In genomic region chr8:80572417-80573061, GRCm38 (mm10) we compare ENCODE assay signal across 26 mouse cellular contexts. TPM values are rescaled to one million over a fixed set of nuclear protein-coding genes. Genes with fewer than 3 reads are reported as not detected.
DNase-seq lines count a peak whose midpoint lies in the region; ATAC-seq and TF ChIP-seq lines count a peak whose summit lies in the region.
"Had no signal": no experiment of that assay in that cellular context is flagged by ENCODE, and none has a peak within 500 bp of the region (broad histone marks: within the 10 kb centered on the region; RNA-seq: fewer than 3 reads in every experiment).

No protein-coding gene starts in this region.

- no peaks in the 10 kb centered on the region for H3K9me3 ChIP-seq in forebrain, embryonic 15.5 days
- H3K9me3 ChIP-seq in forebrain, embryonic 12.5 days: no peaks in the 10 kb centered on the region
- H3K9me3 ChIP-seq in kidney, postnatal 0 days (replicated peaks; ENCODE audit: low read length): no peaks in the 10 kb centered on the region
- no peaks in the 10 kb centered on the region for H3K9me3 ChIP-seq in kidney, embryonic 14.5 days (ENCODE audit: control insufficient read depth, low read length)
- H3K9me3 ChIP-seq in hindbrain, postnatal 0 days (ENCODE audit: low read length): no peaks in the 10 kb centered on the region
- H3K9me3 ChIP-seq: heart, embryonic 15.5 days; liver, embryonic 13.5 days; midbrain, embryonic 13.5 days had no signal

- no peak overlapping the region for H3K9ac ChIP-seq in forebrain, embryonic 15.5 days (replicated peaks)
- H3K9ac ChIP-seq in forebrain, embryonic 12.5 days: no peak overlapping the region
- no peak overlapping the region for H3K9ac ChIP-seq in kidney, postnatal 0 days (ENCODE audit: low read depth, low read length)
- H3K9ac ChIP-seq in kidney, embryonic 14.5 days (ENCODE audit: low read depth, low read length): no peak overlapping the region
- no peak overlapping the region for H3K9ac ChIP-seq in hindbrain, postnatal 0 days (replicated peaks; ENCODE audit: low read length)
- H3K9ac ChIP-seq: heart, embryonic 15.5 days; liver, embryonic 13.5 days; midbrain, embryonic 13.5 days had no signal

- intact Hi-C loops in left cerebral cortex, postnatal 36 days (cut with DNase I): no loop called here

- H3K36me3 ChIP-seq in forebrain, embryonic 15.5 days: no peaks in the 10 kb centered on the region
- H3K36me3 ChIP-seq in forebrain, embryonic 12.5 days (replicated peaks): no peaks in the 10 kb centered on the region
- H3K36me3 ChIP-seq in kidney, postnatal 0 days (ENCODE audit: insufficient read depth, low read length): no peaks in the 10 kb centered on the region
- no peaks in the 10 kb centered on the region for H3K36me3 ChIP-seq in kidney, embryonic 14.5 days (ENCODE audit: control insufficient read depth, insufficient read depth, low read length)
- H3K36me3 ChIP-seq in hindbrain, postnatal 0 days (ENCODE audit: insufficient read depth, low read length): no peaks in the 10 kb centered on the region
- H3K36me3 ChIP-seq: heart, embryonic 15.5 days; liver, embryonic 13.5 days; midbrain, embryonic 13.5 days had no signal

- no peak overlapping the region for H3K27ac ChIP-seq in forebrain, embryonic 15.5 days (replicated peaks)
- no peak overlapping the region for H3K27ac ChIP-seq in forebrain, embryonic 12.5 days
- no peak overlapping the region for H3K27ac ChIP-seq in kidney, postnatal 0 days
- H3K27ac ChIP-seq in kidney, embryonic 14.5 days (ENCODE audit: low read depth, low read length): no peak overlapping the region
- H3K27ac ChIP-seq in hindbrain, postnatal 0 days: no peak overlapping the region
- H3K27ac ChIP-seq: heart, embryonic 15.5 days; layer of hippocampus, adult 2 months; liver, embryonic 13.5 days; midbrain, embryonic 13.5 days had no signal

- 0 out of 2 replicates have a peak, but pooled peaks have one; percentile 46 for ATAC-seq in forebrain, embryonic 15.5 days (replicated peaks)
- no peak for ATAC-seq in forebrain, embryonic 12.5 days (ENCODE audit: low FRiP score)
- ATAC-seq in kidney, postnatal 0 days (replicated peaks; ENCODE audit: low FRiP score, low read depth): no peak
- no peak for ATAC-seq in kidney, embryonic 14.5 days (ENCODE audit: low FRiP score, low TSS enrichment)
- ATAC-seq in hindbrain, postnatal 0 days: no peak
- ATAC-seq: CD4-positive, CD25-positive, alpha-beta regulatory T cell, adult 4 months; midbrain, embryonic 13.5 days had no signal

- peak; percentile 18 for DNase-seq in kidney, postnatal 0 days (ENCODE audit: low spot score)
- peak; percentile 47 for DNase-seq in hindbrain, postnatal 0 days (ENCODE audit: low spot score)
- no peak for DNase-seq in cerebellum, adult 11-12 months
- DNase-seq in left cerebral cortex, postnatal 36 days (ENCODE audit: low spot score in 2 of 2): no peak
- DNase-seq: adrenal gland, postnatal 14 days; cerebellum, adult 9-10 months; gastrocnemius, postnatal 36 days; heart, postnatal 36 days; kidney, adult 2 months; kidney, postnatal 25 days; liver, embryonic 13.5 days; lung, adult 2 months; right cerebral cortex, postnatal 14 days; spleen, adult 18-20 months had no signal

- no peak overlapping the region for H3K4me2 ChIP-seq in forebrain, embryonic 15.5 days (replicated peaks)
- H3K4me2 ChIP-seq in forebrain, embryonic 12.5 days: no peak overlapping the region
- H3K4me2 ChIP-seq in kidney, postnatal 0 days (ENCODE audit: low read length): no peak overlapping the region
- H3K4me2 ChIP-seq in kidney, embryonic 14.5 days (replicated peaks; ENCODE audit: low read depth, low read length): no peak overlapping the region
- no peak overlapping the region for H3K4me2 ChIP-seq in hindbrain, postnatal 0 days (ENCODE audit: low read depth, low read length)
- H3K4me2 ChIP-seq: heart, embryonic 15.5 days; liver, embryonic 13.5 days; midbrain, embryonic 13.5 days had no signal

- peaks cover 12% of the 10 kb centered on the region; the same call in 1 of the 2 replicates for H3K4me1 ChIP-seq in forebrain, embryonic 15.5 days
- H3K4me1 ChIP-seq in forebrain, embryonic 12.5 days: 0 out of 2 replicates have a peak, but pooled peaks cover 2% of the 10 kb centered on the region
- H3K4me1 ChIP-seq in kidney, postnatal 0 days (replicated peaks; ENCODE audit: insufficient read depth, low read length): no peaks in the 10 kb centered on the region
- no peaks in the 10 kb centered on the region for H3K4me1 ChIP-seq in kidney, embryonic 14.5 days (ENCODE audit: control insufficient read depth, insufficient read depth, low read length)
- H3K4me1 ChIP-seq in hindbrain, postnatal 0 days (ENCODE audit: insufficient read depth, low read length): no peaks in the 10 kb centered on the region
- H3K4me1 ChIP-seq: heart, embryonic 15.5 days; midbrain, embryonic 13.5 days had no signal

- H3K4me3 ChIP-seq in forebrain, embryonic 15.5 days: no peak overlapping the region
- H3K4me3 ChIP-seq in forebrain, embryonic 12.5 days (replicated peaks): no peak overlapping the region
- no peak overlapping the region for H3K4me3 ChIP-seq in kidney, postnatal 0 days (replicated peaks; ENCODE audit: low read depth, low read length)
- no peak overlapping the region for H3K4me3 ChIP-seq in kidney, embryonic 14.5 days (ENCODE audit: low read length)
- no peak overlapping the region for H3K4me3 ChIP-seq in hindbrain, postnatal 0 days (ENCODE audit: low read length)
- H3K4me3 ChIP-seq: heart, embryonic 15.5 days; layer of hippocampus, adult 2 months; liver, embryonic 13.5 days; midbrain, embryonic 13.5 days had no signal

- 33% methylated on average over 1 of the region's 1 CpGs for WGBS in forebrain, embryonic 15.5 days
- WGBS in forebrain, embryonic 12.5 days: 72% methylated on average over 1 of the region's 1 CpGs
- WGBS in kidney, postnatal 0 days: 35% methylated on average over 1 of the region's 1 CpGs
- WGBS in kidney, embryonic 14.5 days: 61% methylated on average over 1 of the region's 1 CpGs
- WGBS in hindbrain, postnatal 0 days: 21% methylated on average over 1 of the region's 1 CpGs

- TF ChIP-seq CTCF in kidney, postnatal 0 days (IDR thresholded peaks at IDR 0.05; ENCODE audit: low read depth): no peak
- no peak for TF ChIP-seq CTCF in hindbrain, postnatal 0 days (IDR thresholded peaks at IDR 0.05; ENCODE audit: low read depth)

- H3K27me3 ChIP-seq in forebrain, embryonic 15.5 days: no peaks in the 10 kb centered on the region
- no peaks in the 10 kb centered on the region for H3K27me3 ChIP-seq in forebrain, embryonic 12.5 days
- no peaks in the 10 kb centered on the region for H3K27me3 ChIP-seq in kidney, postnatal 0 days (ENCODE audit: insufficient read depth, low read length)
- no peaks in the 10 kb centered on the region for H3K27me3 ChIP-seq in kidney, embryonic 14.5 days (ENCODE audit: control insufficient read depth, insufficient read depth, low read length)
- no peaks in the 10 kb centered on the region for H3K27me3 ChIP-seq in hindbrain, postnatal 0 days (ENCODE audit: insufficient read depth, low read length)
- H3K27me3 ChIP-seq: heart, embryonic 15.5 days; liver, embryonic 13.5 days; midbrain, embryonic 13.5 days had no signal

RNA-seq across cellular contexts. Expression of gene Frem3, which starts 38.3 kb away (rescaled TPM):
- polyA plus RNA-seq in forebrain, embryonic 15.5 days (2015; fragmentation: Nextera tagmentation; extraction: Ambion mirVana): 0.03 and 0.08 TPM in 2 replicates
- polyA plus RNA-seq in forebrain, embryonic 12.5 days (2016; fragmentation: Nextera tagmentation; extraction: Ambion mirVana): 0.03 TPM in 1 of 2 replicates, not detected in the other
- 0.17 and 0.18 TPM in 2 replicates for polyA plus RNA-seq in kidney, postnatal 0 days (2015; fragmentation: Nextera tagmentation; extraction: Ambion mirVana)
- 0.10 and 0.38 TPM in 2 replicates for polyA plus RNA-seq in kidney, embryonic 14.5 days (2014; fragmentation: Nextera tagmentation; extraction: Ambion mirVana)
- 0.29 and 0.58 TPM in 2 replicates for total RNA-seq in hindbrain, postnatal 0 days (2014; rRNA removed)
- 0.16 and 0.25 TPM in 2 replicates for polyA plus RNA-seq in hindbrain, postnatal 0 days (2015; fragmentation: Nextera tagmentation; extraction: Ambion mirVana)
- under 1 TPM; 0.15 to 0.23 TPM for total RNA-seq in left cerebral cortex, postnatal 36 days (2021)
- total RNA-seq: adrenal gland, postnatal 14 days; gastrocnemius, adult 18-20 months; gastrocnemius, postnatal 36 days; heart, adult 8-10 months; megakaryocyte, adult 5-6 weeks had no signal
- polyA plus RNA-seq: CD4-positive, CD25-positive, alpha-beta regulatory T cell, adult 4 months; embryonic facial prominence, embryonic 11.5 days; kidney, adult 2 months; lung, adult 2 months; thymus, postnatal 0 days had no signal

Comparison
In these comparisons a context has a peak if more than half of its experiments do, and no peak if none do; other contexts are left out.
1. DNase-seq: peak in kidney, postnatal 0 days (single experiment) and hindbrain, postnatal 0 days (single experiment); none in cerebellum, adult 11-12 months (single experiment) and left cerebral cortex, postnatal 36 days (0 of 2).